Mouse (Mus musculus) liver, embryonic 14.5 days (tissue): ENCODE data around the gene Rpl37. TPM values are rescaled to one million over a fixed set of nuclear protein-coding genes. Genes with fewer than 3 reads are reported as not detected.

ENCODE experiments used
- ATAC-seq: fragments of 200-750 bp; cut with Nextera tagmentation; 2 replicates; pipeline ENCODE4 v1.8.0; 2017; ENCODE audit warnings: moderate number of reproducible peaks, mild to moderate bottlenecking, moderate library complexity; ENCODE audit not compliant: insufficient read depth
- DNase-seq, 3 experiments: peaks; one replicate each; pipeline ENCODE4 v3.0.0-alpha.2; 2012 to 2013; ENCODE audit warnings: low read depth in 3 of 3, low spot score in 3 of 3
- H3K27ac ChIP-seq: fragments of 300-500 bp; sonication (generic); 2 replicates; pipeline ENCODE4 v1.5.1; 2014; ENCODE audit warnings: moderate library complexity, mild to moderate bottlenecking, control low read depth, inconsistent platforms
- H3K27me3 ChIP-seq: fragments of 300-500 bp; sonication (generic); 2 replicates; pipeline ENCODE4 v1.6.1; 2014; ENCODE audit warnings: mild to moderate bottlenecking, low read length, moderate library complexity; ENCODE audit not compliant: control insufficient read depth, insufficient read depth
- H3K36me3 ChIP-seq: fragments of 300-500 bp; sonication (generic); replicated peaks from 2 replicates; pipeline ENCODE4 v1.6.1; 2014; ENCODE audit warnings: low read depth; ENCODE audit not compliant: control insufficient read depth, insufficient read depth
- H3K4me1 ChIP-seq, 2 experiments: fragments of 200-500 bp in 1 of 2; fragments of 300-500 bp in 1 of 2; sonication (generic) in 1 of 2; replicated peaks; 2 replicates each; pipeline ENCODE4 v1.6.1; 2012 to 2014; ENCODE audit warnings: antibody characterized with exemption in 1 of 2, inconsistent platforms in 1 of 2, low read length in 1 of 2; ENCODE audit not compliant: control insufficient read depth in 2 of 2, insufficient read depth in 2 of 2
- H3K4me2 ChIP-seq: fragments of 300-500 bp; sonication (generic); 2 replicates; pipeline ENCODE4 v1.6.1; 2014; ENCODE audit warnings: low read depth, mild to moderate bottlenecking, control low read depth, moderate library complexity
- H3K4me3 ChIP-seq, 2 experiments: fragments of 200-500 bp in 1 of 2; fragments of 300-500 bp in 1 of 2; sonication (generic) in 1 of 2; 2 replicates each; pipeline ENCODE4 v1.5.1; 2012 to 2014; ENCODE audit warnings: low read depth in 2 of 2, low read length in 2 of 2, mild to moderate bottlenecking in 2 of 2, control low read depth in 1 of 2, inconsistent platforms in 1 of 2, moderate library complexity in 1 of 2; ENCODE audit not compliant: insufficient read depth in 1 of 2
- H3K9ac ChIP-seq: fragments of 300-500 bp; sonication (generic); replicated peaks from 2 replicates; pipeline ENCODE4 v1.6.1; 2014; ENCODE audit warnings: mild to moderate bottlenecking, control low read depth, moderate library complexity
- H3K9me3 ChIP-seq: fragments of 300-500 bp; sonication (generic); 2 replicates; pipeline ENCODE4 v1.6.1; 2016; ENCODE audit warnings: low read length, mixed read lengths; ENCODE audit not compliant: control insufficient read depth
- CTCF ChIP-seq: IDR thresholded peaks from 2 replicates; pipeline ENCODE4 v1.5.1; 2016; ENCODE audit warnings: antibody characterized with exemption, low read depth, control low read depth
- EP300 ChIP-seq: IDR thresholded peaks from 2 replicates; pipeline ENCODE4 v1.6.1; 2016; ENCODE audit warnings: antibody characterized with exemption, low read depth
- WGBS: fragments of 180-500 bp; shearing (Covaris S2); extraction: QIAGEN DNeasy Blood & Tissue Kit; methylation state at CpG from one replicate; pipeline ENCODE4 v1.1.7; 2014; ENCODE audit not compliant: insufficient replicate concordance; 5-methylcytosine and 5-hydroxymethylcytosine counted together
- polyA plus RNA-seq, 2 experiments: library from polyadenylated mRNA; depleted of rRNA in 1 of 2; stranded (reverse) in 1 of 2; unstranded in 1 of 2; fragments of >200 nt; fragmentation: Nextera tagmentation in 1 of 2; extraction: Ambion mirVana in 1 of 2; gene quantifications; 2 replicates each; pipeline versions ENCODE4 v1.2.1 to v1.2.3; 2012 to 2014

Gene Rpl37
- polyA plus RNA-seq, 2 experiments, result 570 to 884 TPM

- H3K9me3 ChIP-seq, result no peaks in the 10 kb centered on the region
- H3K4me1 ChIP-seq, result no peaks in the 10 kb centered on the region
- H3K9ac ChIP-seq, result no peak overlapping the region
- ATAC-seq, result no peak
- TF ChIP-seq CTCF, result no peak
- TF ChIP-seq EP300, result no peak
- WGBS, result 56% methylated on average over 7 of the region's 7 CpGs
- no peak for DNase-seq
- H3K4me3 ChIP-seq, result no peak overlapping the region
- no peak overlapping the region for H3K27ac ChIP-seq
- no peak overlapping the region for H3K4me2 ChIP-seq
- H3K27me3 ChIP-seq, result no peaks in the 10 kb centered on the region
- H3K36me3 ChIP-seq, result no peaks in the 10 kb centered on the region
These were observed 27.4 kb upstream of the Rpl37 start for GRCm38 (mm10) chr15:5088850-5089608.

- Histone ChIP-seq H3K36me3 (no peaks in the 10 kb centered on the region), H3K4me2 (no peak overlapping the region), H3K9me3 (no peaks in the 10 kb centered on the region), H3K27ac (no peak overlapping the region), H3K4me3 (no peak overlapping the region), H3K4me1 (no peaks in the 10 kb centered on the region), H3K9ac (no peak overlapping the region), H3K27me3 (no peaks in the 10 kb centered on the region)
- DNase-seq, result no peak
- ATAC-seq, result no peak
- WGBS, result 78% methylated on average over 10 of the region's 10 CpGs
- TF ChIP-seq CTCF, result no peak
- TF ChIP-seq EP300, result no peak
These were observed 26.3 kb upstream of the Rpl37 start for GRCm38 (mm10) chr15:5090131-5090530.

- Histone ChIP-seq H3K27me3 (no peaks in the 10 kb centered on the region), H3K27ac (no peak overlapping the region), H3K4me3 (no peak overlapping the region), H3K9me3 (no peaks in the 10 kb centered on the region), H3K36me3 (no peaks in the 10 kb centered on the region), H3K4me1 (peaks cover 6 to 9% of the 10 kb centered on the region in 2 experiments; a peak in 2 of 4 replicates), H3K9ac (no peak overlapping the region), H3K4me2 (no peak overlapping the region)
- DNase-seq (no peak), ATAC-seq (no peak)
- WGBS, result 55% methylated on average over 11 of the region's 11 CpGs
- no peak for TF ChIP-seq CTCF
- no peak for TF ChIP-seq EP300
These were observed 20.7 kb upstream of the Rpl37 start for GRCm38 (mm10) chr15:5095534-5096301.

- Histone ChIP-seq H3K27me3 (no peaks in the 10 kb centered on the region), H3K9me3 (no peaks in the 10 kb centered on the region), H3K4me3 (no peak overlapping the region), H3K27ac (no peak overlapping the region), H3K4me2 (no peak overlapping the region), H3K9ac (no peak overlapping the region), H3K4me1 (peaks cover 6 to 9% of the 10 kb centered on the region in 2 experiments; a peak in 2 of 4 replicates), H3K36me3 (no peaks in the 10 kb centered on the region)
- DNase-seq, result no peak
- peak; percentile 75 for ATAC-seq
- WGBS, result 15% methylated on average over 1 of the region's 1 CpGs
- TF ChIP-seq CTCF (no peak), EP300 (peak; percentile 70)
These were observed 19.1 kb upstream of the Rpl37 start for GRCm38 (mm10) chr15:5097376-5097775.

- Histone ChIP-seq H3K36me3 (no peaks in the 10 kb centered on the region), H3K27me3 (no peaks in the 10 kb centered on the region), H3K4me1 (peaks cover 6 to 9% of the 10 kb centered on the region in 2 experiments; a peak in 2 of 4 replicates), H3K27ac (no peak overlapping the region), H3K4me2 (no peak overlapping the region), H3K9me3 (no peaks in the 10 kb centered on the region), H3K9ac (no peak overlapping the region), H3K4me3 (no peak overlapping the region)
- DNase-seq (no peak), ATAC-seq (no peak)
- no peak; the same call in 1 of the 2 replicates for TF ChIP-seq CTCF
- no peak for TF ChIP-seq EP300
- WGBS, result 71% methylated on average over 4 of the region's 4 CpGs
These were observed 14.1 kb upstream of the Rpl37 start for GRCm38 (mm10) chr15:5102312-5102711.
